Mouse (Mus musculus) large intestine, adult 2 months (tissue): ENCODE data around the gene Prr15. TPM values are rescaled to one million over a fixed set of nuclear protein-coding genes. Genes with fewer than 3 reads are reported as not detected.

ENCODE experiments used
- DNase-seq: peaks from one replicate; pipeline ENCODE4 v3.0.0-alpha.2; 2012; ENCODE audit warnings: low read depth, low spot score
- WGBS: fragments of 180-500 bp; shearing (Covaris S2); methylation state at CpG from one replicate; pipeline ENCODE4 v1.1.7; 2018; 5-methylcytosine and 5-hydroxymethylcytosine counted together
- polyA plus RNA-seq: library from polyadenylated mRNA; depleted of rRNA; stranded (reverse); fragments of >200 nt; gene quantifications from 2 replicates; pipeline ENCODE4 v1.2.3, GENCODE M21; 2012

The Prr15 gene
- polyA plus RNA-seq, 1 experiment, result 46.2 TPM

GRCm38 (mm10) chr6:54329598-54329997 lies 4.0 kb downstream of the Prr15 start:
- 50% methylated on average over 3 of the region's 3 CpGs for WGBS
- no peak for DNase-seq

- 38% methylated on average over 10 of the region's 10 CpGs for WGBS
- no peak for DNase-seq
Observed at GRCm38 (mm10) chr6:54330166-54330565, 4.5 kb downstream of the Prr15 start.

- WGBS, result 27% methylated on average over 10 of the region's 10 CpGs
- no peak for DNase-seq
Observed at GRCm38 (mm10) chr6:54331765-54332164, 6.1 kb downstream of the Prr15 start.

- WGBS, result 27% methylated on average over 8 of the region's 8 CpGs
- DNase-seq, result no peak
Observed at GRCm38 (mm10) chr6:54332203-54332602, 6.6 kb downstream of the Prr15 start.

GRCm38 (mm10) chr6:54333116-54333651 lies 7.5 kb downstream of the Prr15 start:
- DNase-seq, result no peak
- WGBS, result 46% methylated on average over 11 of the region's 11 CpGs

GRCm38 (mm10) chr6:54333652-54334396 lies 8.2 kb downstream of the Prr15 start:
- WGBS, result 15% methylated on average over 9 of the region's 9 CpGs
- no peak for DNase-seq

- no peak for DNase-seq
- 91% methylated on average over 6 of the region's 6 CpGs for WGBS
Observed at GRCm38 (mm10) chr6:54337321-54337720, 11.7 kb downstream of the Prr15 start.

GRCm38 (mm10) chr6:54341133-54341532 lies 15.5 kb downstream of the Prr15 start:
- 94% methylated on average over 5 of the region's 5 CpGs for WGBS
- DNase-seq, result no peak

GRCm38 (mm10) chr6:54342223-54342622 lies 16.6 kb downstream of the Prr15 start:
- WGBS, result 92% methylated on average over 10 of the region's 10 CpGs
- DNase-seq, result no peak

- 32% methylated on average over 5 of the region's 5 CpGs for WGBS
- DNase-seq, result no peak
Observed at GRCm38 (mm10) chr6:54351860-54352259, 26.2 kb downstream of the Prr15 start.

- 28% methylated on average over 14 of the region's 14 CpGs for WGBS
- DNase-seq, result peak; percentile 92
Observed at GRCm38 (mm10) chr6:54352931-54353690, 27.5 kb downstream of the Prr15 start.

- 46% methylated on average over 5 of the region's 5 CpGs for WGBS
- no peak for DNase-seq
Observed at GRCm38 (mm10) chr6:54353698-54354097, 28.1 kb downstream of the Prr15 start.

- DNase-seq, result no peak
- WGBS, result 81% methylated on average over 6 of the region's 6 CpGs
Observed at GRCm38 (mm10) chr6:54355626-54356025, 30.0 kb downstream of the Prr15 start.

GRCm38 (mm10) chr6:54362526-54363324 lies 37.1 kb downstream of the Prr15 start:
- WGBS, result 22% methylated on average over 12 of the region's 12 CpGs
- no peak for DNase-seq

- no peak for DNase-seq
Observed at GRCm38 (mm10) chr6:54364406-54365136, 38.9 kb downstream of the Prr15 start.

GRCm38 (mm10) chr6:54366607-54367006 lies 41.0 kb downstream of the Prr15 start:
- 91% methylated on average over 5 of the region's 5 CpGs for WGBS
- no peak for DNase-seq

More at GRCm38 (mm10) chr6:54364406-54365136, 38.9 kb downstream of the Prr15 start:
- WGBS, result 60% methylated on average over 12 of the region's 12 CpGs

GRCm38 (mm10) chr6:54368071-54368470 lies 42.4 kb downstream of the Prr15 start:
- DNase-seq, result peak; percentile 60
- 4% methylated on average over 6 of the region's 6 CpGs for WGBS

- WGBS, result 53% methylated on average over 6 of the region's 6 CpGs
- DNase-seq, result no peak
Observed at GRCm38 (mm10) chr6:54369913-54370542, 44.4 kb downstream of the Prr15 start.

- WGBS, result 84% methylated on average over 3 of the region's 3 CpGs
- no peak for DNase-seq
Observed at GRCm38 (mm10) chr6:54371874-54372273, 46.2 kb downstream of the Prr15 start.
